Mouse (Mus musculus) G1E-ER4 (cell line): Measurements from ENCODE around the gene Hdgf. TPM values are rescaled to one million over a fixed set of nuclear protein-coding genes. Genes with fewer than 3 reads are reported as not detected.

Source experiments
- GATA1 ChIP-seq: IDR thresholded peaks from one replicate; pipeline ENCODE4 v1.8.0; 2012; ENCODE audit warnings: low read length, inconsistent platforms
- polyA plus RNA-seq: library from polyadenylated mRNA; stranded (reverse); fragments of >175 nt; gene quantifications from 2 replicates; pipeline ENCODE4 v1.2.3, GENCODE M21; 2012

Hdgf gene
- polyA plus RNA-seq, 1 experiment, result 3,088 TPM

DNA sequence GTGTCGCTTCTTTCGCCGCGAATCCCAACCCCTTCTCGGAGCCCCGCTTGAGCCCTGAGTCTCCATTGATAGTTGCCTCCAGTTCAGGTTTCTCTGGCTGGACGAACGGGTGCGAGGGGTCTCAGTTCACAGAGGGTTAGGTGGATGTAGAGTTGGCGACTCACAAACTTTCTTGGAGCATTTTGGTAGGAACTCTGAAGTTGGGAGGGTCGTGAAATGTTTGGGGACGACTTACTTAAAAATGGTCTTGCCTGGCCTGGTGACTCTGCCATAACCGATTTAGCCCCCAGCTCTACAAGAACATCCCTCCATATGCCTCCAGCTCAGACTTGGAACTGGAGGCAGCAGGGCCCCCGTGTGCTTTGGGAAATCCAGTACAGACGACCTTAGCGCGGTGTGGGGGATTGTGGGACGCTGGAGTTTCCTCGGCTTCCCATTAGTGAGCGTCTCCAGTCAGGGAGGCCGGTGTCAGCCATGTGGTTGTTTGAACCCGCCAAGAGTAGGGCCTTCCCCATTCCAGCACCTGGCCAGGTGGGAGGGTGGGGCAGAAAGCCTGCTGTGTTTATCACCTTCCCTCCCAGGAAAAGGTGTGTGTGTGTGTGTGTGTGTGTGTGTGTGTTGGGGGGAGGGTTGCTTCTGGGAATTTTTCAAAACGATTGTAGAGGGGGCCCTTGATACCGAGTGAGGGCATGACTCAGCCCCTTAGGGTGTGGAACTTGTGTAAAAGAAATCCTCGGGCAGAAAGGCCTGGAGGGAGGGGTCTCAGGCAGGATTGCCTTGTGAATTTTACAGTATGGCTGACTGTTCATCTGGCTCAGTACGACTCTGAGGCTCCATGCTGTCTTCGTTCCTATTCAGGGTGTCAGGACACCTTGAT lies 1.1 kb downstream of the Hdgf start:
- TF ChIP-seq GATA1, result no peak

DNA sequence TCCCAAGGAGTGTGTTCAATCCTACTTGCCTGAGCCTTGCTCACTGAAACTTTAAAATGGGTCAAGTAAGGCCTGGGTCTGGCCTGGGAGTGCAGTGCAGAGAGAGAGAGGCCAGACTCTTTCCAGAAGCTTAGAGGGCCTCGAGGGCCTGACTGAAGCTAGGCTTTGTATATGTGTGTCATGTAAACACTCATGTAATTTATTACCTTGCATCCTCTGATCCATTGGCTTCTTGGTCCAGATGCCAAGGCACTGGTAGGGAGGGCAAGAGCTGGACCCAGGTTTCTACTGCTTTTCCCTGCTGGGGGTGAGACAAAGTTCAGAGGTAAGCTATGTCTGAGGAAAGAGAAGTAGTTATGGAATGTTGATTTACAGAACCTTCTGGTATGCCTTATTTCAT lies 1.8 kb downstream of the Hdgf start:
- TF ChIP-seq GATA1, result no peak

DNA sequence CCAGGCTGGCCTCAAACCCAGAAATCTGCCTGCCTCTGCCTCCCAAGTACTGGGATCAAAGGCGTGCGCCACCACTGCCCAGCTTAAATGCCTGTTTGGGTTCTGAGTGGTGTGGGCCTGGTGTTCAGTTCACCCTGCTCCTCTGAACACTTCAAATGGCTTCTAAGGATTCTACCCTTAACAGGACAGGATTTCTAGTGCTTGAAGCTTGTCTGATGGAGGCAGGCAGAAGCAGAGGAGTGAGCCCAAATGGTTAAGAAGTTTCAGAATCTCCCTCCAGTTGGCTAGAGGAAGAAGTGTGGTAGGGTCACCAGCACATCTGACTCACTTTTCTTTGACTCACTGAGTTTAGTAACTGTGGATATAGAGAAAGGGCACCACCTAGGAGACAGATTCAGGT lies 3.3 kb downstream of the Hdgf start:
- TF ChIP-seq GATA1, result no peak

DNA sequence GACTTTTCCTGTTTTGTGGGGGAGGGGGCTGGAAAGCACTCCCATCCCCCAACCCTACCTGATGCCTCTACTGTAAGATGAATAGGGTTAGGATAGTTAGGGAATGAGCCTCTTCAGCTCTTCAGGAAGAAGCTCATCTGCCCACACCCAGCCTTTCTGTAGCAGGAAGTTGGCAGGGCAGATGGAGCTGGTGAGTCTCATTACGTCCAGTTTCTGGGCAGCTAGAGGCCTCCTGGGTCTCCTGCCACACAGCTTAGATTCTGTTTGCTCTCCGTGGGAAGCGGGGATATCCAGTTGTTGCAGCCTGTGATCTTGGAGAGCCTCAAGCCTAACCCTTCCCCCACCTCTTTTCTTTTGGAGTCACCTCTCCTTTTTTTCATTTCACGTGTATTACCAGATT lies 3.8 kb downstream of the Hdgf start:
- no peak for TF ChIP-seq GATA1

DNA sequence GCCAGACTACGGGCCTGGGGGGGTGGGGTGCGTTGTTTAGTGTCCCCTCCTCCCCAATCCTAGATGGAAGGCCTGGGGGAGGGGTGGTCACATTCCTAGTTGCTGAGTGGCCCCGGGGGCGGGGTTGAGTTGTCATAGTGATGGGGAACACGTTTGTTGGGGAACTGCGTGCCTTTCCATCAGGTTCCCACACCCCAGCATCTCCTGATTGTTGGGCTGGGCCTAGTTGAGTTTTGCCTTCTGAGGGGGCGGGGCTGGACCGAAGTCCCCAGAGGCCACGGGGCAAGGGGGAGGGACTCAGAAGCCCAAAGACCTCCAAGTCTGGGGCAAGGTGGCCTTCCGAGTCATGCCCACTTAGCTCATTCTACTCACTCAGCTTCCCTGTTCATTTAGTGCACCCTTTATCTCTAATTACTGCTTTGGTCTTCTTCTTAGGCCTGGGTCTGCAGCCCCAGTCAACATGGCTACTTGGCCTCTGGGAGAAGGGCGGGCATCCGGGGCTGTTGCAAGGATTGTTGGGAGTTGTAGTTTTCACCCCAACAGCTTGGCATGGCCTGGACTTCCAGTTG lies 4.5 kb downstream of the Hdgf start:
- no peak for TF ChIP-seq GATA1

DNA sequence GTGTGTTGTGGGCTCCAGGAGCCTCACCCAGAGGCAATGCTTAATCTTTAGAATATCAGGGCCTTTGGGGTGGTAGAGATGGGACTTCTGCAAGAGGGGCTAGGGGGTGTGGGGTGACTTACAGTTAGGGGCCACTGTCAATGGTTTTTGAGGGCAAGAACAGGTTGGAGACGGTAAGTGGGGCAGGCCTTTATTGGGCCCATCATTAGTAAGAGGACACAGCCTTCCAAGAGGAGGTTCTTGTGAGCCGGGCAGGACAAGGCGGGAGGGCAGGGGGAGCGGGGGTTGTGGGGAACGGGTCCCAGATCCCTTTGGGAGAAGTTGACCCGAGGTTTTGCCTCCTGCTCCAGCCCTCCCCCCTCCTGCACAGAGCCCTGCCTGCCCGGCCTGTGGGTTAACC lies 7.4 kb downstream of the Hdgf start:
- TF ChIP-seq GATA1, result no peak

DNA sequence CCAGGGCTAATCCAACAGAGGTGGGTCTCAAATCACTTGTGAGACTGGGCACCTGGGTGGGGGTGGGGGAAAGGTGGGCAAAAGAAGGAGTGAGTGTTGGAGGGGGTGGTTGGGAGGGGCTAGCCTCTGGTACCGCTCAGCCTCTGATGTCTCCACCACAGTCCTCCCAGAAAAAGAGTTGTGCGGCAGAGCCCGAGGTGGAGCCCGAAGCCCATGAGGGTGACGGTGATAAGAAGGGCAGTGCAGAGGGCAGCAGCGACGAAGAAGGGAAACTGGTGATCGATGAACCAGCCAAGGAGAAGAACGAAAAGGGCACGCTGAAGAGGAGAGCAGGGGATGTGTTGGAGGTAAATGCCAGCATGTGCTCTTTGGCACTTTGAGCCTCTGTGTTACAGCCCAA lies 7.8 kb downstream of the Hdgf start:
- no peak for TF ChIP-seq GATA1

DNA sequence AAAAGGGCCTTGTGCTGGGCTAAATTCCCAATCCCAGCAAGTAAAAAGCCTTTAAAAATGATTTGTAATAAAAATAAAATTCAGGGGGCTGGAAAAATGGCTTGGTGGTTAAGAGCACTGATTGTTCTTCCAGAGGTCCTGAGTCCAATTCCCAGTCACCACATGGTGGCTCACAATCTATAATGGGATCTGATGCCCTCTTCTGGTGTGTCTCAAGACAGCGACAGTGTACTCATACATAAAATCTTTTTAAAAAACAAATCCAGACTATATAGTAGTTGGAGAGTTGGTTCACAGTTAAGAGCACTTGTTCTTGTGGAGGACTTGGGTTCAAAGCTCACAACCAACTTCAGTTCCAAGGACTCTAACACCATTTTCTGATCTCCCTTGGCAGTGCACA lies 10.9 kb downstream of the Hdgf start:
- TF ChIP-seq GATA1, result no peak

DNA sequence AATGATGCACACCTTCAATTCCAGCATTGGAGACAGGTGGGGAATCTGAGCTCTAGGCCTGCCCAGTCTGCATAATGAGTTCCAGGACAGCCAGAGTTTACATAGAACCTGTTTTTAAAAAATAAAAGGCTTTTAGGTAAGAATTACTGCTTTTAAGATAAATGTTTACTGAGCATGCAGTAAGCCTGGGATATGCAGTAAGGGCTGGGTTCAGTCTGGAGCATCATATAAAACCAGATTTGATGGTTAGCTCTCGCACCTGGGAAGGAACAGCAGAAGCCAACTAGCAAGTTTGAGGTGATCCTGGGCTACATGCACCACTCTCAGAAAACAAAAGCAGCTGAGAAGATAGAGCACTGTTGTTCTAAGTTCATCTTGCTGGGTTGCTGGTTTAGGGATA lies 12.4 kb downstream of the Hdgf start:
- no peak for TF ChIP-seq GATA1

DNA sequence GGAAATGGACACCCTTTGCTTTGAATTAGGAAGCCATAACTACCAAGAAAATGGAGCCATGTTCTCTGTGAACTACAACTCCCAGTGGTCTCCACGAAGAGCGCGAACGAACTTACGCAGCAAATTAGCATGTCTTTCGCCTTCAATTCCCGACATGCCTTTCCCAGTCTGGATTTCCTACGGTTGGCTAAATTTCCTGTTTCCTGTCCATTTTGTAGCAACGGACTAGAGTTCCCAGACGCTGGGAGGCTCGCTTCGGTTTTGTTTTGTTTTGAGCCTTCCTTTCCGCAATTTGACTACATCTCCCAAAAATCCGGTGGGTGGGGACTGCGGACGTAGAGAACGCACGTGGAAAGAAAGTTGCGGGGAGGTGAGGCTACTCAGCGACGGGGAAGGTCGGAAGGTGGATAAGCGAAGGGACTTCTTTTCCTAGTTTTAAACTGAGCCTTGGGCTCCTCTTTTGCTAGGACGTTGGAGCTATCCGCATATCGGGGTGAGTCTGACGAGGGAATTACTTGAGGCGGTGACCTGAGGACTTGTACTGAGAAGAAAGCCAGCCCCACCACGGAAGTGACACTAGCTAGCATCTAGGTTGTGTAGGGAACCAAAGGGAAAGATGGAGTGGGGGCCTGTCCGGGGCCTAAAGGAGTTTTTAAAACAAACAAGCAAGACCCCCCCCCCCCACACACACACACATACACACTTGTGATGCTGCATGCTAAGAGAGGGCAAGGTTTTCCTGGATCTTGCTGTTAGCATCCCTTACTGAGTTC lies 13.4 kb downstream of the Hdgf start, which contains the start of gene Mrpl24:
Mrpl24 (plus strand) TSS at position 171 of the 773 bp plus-strand sequence.
- no peak for TF ChIP-seq GATA1

DNA sequence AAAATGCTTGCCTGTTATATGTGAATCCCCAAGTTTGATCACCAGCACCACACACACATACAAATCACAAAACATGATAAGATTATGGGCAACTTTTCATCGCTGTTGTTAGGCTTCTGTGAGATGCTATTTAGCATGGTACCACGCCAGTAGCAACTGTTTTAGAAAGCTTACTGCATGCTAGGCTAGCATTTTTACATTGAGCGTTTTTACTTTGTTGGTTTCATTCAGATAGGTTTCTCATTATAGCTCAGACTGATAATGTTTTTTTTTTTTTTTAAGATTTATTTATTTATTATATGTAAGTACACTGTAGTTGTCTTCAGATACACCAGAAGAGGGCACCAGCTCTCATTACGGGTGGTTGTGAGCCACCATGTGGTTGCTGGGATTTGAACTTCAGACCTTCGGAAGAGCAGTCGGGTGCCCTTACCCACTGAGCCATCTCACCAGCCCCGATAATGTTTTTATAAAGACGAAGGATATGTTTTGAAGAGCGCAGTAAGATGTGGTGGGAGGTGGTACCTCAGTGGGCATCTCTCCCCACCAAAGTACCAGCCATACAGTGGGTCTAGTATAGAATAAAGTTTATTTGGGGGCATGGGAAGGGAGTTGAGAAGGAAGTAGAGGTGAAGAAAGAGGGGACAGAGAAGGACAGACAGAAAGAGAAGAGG lies 14.3 kb downstream of the Hdgf start:
- no peak for TF ChIP-seq GATA1

DNA sequence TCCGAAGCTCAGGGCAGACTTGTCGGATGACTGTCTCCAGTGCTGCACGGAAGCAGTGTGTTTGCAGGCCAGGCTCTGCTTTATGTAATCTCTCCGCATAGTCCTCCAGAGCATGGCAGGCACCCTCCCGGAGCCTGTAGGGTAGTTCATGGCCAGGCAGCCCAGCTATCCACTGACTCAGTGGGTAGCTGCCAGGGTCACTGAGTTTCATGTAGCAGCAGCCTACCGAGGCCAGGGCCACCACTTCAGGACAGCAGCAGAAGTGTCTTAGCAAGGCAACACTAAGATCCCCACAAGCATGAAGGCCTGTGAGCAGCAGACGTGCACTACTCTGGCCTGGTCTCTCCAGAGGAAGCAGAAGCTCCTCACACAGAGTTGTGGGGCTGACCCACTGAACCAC lies 18.9 kb downstream of the Hdgf start:
- no peak for TF ChIP-seq GATA1

DNA sequence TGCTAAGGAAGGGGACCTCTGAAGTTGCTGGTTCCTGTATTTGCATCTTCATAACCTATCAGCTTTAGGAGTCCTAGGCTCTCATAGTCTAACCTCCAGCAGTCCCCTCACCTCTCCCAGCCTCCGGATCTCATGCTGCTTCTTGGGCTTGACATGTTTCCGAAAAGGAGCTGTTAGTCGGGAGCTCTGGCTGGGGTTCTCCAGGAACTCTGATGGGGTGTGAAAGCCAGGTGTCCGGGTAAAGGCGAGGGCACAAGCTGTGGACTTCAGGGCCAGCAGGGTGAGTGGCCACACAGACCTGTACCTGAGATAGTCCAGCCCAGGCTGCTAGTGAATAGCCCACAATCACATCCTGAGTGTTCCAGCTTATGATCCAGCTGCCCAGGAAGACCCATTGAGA lies 21.3 kb downstream of the Hdgf start:
- no peak for TF ChIP-seq GATA1

DNA sequence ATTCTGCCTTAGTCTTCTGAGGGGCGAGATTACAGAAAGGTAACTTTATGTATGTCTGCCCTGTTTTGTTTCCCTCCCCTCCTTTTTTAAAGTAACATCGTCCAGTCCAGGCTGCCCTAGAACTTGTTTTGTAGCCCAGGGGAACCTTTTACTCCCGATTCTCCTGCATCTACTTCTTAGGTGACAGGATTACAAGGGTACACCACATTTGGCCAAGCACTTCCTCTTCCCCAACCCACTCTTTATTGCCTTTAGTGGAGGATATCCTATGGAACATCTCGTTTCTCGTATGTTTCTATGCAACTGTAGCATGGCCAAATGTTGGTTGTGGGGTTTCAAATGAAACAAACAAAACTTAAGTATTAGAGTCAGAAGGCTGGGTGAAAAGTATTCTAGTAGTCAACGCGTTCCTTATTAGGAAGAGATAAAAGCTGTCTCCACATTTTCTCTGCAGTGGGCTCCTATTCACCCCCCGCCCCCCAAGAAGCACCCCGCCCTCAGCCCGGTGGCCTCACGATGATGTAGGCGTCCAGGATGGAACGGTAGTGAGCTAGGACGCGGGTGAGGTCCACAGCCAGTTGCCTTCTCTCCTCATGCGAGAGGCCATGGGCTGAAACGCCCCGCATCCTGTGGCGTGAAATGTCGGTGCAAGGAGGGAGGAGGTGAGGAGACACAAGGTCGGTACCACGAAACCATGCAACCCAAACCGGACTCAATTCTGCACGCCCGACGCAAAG lies 23.4 kb downstream of the Hdgf start:
- TF ChIP-seq GATA1, result no peak
